Mouse (Mus musculus): ENCODE data around the gene Kars.

- TF ChIP-seq CTCF (IDR thresholded peaks at IDR 0.05; ENCODE audit: low read depth, low read length), result no peak
- no peak for TF ChIP-seq POLR2A (IDR thresholded peaks at IDR 0.05; ENCODE audit: insufficient read depth, low read length)
Measured at GRCm38 (mm10) chr8:112005601-112006000, 5.5 kb downstream of the Kars start.

Data from ES-Bruce4 (cell line).